Mouse (Mus musculus) cerebellum, postnatal 14 days (tissue): Measurements from ENCODE around the gene Lhfpl5.

Experiments used
- DNase-seq, 2 experiments: peaks; one replicate each; pipeline ENCODE4 v3.0.0; 2021; ENCODE audit warnings: mixed read lengths in 2 of 2

The Lhfpl5 gene

GRCm38 (mm10) chr17:28628248-28629124 lies 53.0 kb downstream of the Lhfpl5 start:
- DNase-seq = no peak

GRCm38 (mm10) chr17:28629125-28629524 lies 53.7 kb downstream of the Lhfpl5 start:
- no peak for DNase-seq
